Mouse (Mus musculus): ENCODE results near the gene Cdpf1. TPM values are rescaled to one million over a fixed set of nuclear protein-coding genes. Genes with fewer than 3 reads are reported as not detected.

Gene Cdpf1
- 10 to 100 TPM; 43.6 to 52.3 TPM for polyA plus RNA-seq (2017; shearing (Covaris generic))

DNA sequence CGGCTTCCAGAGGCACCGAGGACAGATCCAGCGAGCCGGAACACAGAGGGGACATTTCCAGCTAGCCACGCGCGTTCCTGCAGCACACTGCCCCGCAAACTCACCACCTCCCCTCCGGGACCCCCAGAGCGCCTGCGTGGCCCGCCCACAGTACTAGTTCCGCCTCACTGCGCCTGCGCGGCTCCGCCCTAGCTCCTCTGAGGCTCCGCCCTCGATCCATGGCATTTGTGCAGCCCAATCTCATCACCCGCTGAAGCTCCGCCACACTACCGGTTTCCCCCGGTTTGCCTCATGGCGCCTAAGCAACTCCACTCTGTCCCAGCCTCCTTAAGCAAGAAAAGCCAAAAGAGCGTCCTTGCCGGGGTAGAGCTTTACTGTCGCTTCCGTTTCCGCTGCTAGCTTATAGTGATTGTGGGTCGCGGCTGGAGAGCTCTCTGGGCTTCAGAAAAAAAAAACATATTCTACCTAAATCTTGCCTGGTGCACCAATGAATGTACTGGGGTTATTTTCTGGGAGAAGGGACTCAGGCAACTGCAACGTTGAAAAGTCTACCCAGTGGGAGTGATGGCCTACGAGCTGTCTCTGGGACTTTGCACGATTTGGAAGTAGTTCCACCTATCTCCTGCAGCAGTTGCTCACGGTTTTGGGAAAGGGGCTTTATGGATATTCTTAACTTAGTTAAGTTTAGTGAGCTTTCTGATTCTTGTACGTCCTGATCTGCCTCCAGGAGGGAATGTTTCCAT lies at the start of gene Cdpf1:
Cdpf1 (minus strand) TSS at position 163 of the 743 bp plus-strand sequence.
- peak; percentile 92 for ATAC-seq

- peak; percentile 100 for ATAC-seq
Observed at GRCm38 (mm10) chr15:85859490-85860031, 48.1 kb upstream of the Cdpf1 start, which contains the start of gene Gtse1. Gtse1 (plus strand) TSS chr15:85859745.

DNA sequence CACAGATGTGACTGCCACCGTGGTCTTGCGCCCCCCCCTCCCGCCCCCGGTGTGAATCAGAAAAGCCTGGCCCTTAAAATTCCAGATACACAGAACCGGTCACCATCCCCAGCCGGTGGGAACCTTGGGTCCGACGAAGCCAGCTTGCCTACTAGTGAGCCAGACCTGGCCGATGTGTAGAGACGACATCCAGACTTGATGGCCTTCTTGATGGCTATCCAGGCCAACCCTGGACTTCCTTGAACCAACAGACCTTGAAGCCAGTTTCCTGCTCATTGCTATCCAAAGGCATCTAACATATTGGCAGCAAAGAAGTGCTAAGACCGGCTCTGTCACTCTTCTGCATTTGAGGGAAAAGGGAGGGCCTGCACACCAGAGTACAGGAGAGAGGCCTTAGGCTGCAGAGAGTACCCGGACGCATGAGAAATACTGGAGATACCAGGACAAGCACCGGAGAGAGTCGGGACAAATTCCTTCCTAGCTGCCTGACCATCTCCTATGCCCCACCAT lies 47.5 kb upstream of the Cdpf1 start:
- ATAC-seq = peak; percentile 25

GRCm38 (mm10) chr15:85851656-85852392 lies 40.3 kb upstream of the Cdpf1 start:
- no peak for ATAC-seq

DNA sequence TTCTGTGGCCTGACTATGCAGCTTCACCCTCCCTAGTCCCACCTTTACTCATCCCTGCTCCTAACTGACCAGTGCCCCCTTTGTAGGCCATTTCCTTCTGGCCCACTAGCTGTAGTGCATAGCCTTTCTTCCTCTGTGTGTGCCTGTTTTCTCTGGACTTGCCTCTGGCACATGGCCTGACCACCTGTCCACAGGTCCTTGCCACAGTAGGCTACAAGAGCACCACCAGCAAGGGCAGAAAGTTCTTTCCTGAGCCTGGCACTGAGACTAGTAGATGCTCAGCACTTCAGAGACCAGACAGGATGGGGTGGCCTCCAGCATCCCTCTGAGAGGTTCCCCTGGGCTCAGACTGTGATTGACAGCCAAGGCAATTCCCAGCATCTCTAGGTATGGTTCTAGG lies 33.6 kb upstream of the Cdpf1 start:
- no peak for ATAC-seq

DNA sequence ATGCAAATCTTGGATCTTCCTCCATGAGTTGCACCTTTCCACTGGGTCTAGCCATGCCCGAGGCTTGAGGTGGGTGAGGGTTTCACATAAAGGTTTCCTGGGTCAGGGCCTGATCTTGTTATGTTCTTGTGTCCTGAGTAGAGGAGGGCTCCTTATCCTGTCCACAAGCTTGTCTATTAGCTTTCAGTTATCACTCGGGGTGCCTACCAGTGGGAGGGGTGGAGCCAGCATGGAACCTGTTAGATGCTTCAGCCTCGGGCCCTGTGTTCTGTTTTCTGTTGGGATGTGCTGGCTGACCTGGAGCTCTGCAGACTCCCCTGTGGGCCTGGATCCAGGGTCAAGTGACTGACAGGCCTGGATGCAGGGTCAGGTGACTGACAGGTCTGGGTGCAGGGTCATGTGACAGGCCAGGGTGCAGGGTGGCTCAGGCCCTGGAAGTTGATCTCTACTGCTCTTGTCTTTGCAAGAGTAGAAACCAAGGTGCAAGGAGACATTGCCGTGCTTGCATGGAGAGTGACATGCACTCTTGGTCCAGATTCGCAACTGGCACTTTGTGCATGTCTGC lies 30.4 kb upstream of the Cdpf1 start:
- ATAC-seq = no peak

GRCm38 (mm10) chr15:85840983-85841382 lies 29.5 kb upstream of the Cdpf1 start:
- ATAC-seq = no peak

- no peak for ATAC-seq
Observed at GRCm38 (mm10) chr15:85836887-85837286, 25.4 kb upstream of the Cdpf1 start.

- no peak for ATAC-seq
Observed at GRCm38 (mm10) chr15:85835335-85835734, 23.8 kb upstream of the Cdpf1 start.

DNA sequence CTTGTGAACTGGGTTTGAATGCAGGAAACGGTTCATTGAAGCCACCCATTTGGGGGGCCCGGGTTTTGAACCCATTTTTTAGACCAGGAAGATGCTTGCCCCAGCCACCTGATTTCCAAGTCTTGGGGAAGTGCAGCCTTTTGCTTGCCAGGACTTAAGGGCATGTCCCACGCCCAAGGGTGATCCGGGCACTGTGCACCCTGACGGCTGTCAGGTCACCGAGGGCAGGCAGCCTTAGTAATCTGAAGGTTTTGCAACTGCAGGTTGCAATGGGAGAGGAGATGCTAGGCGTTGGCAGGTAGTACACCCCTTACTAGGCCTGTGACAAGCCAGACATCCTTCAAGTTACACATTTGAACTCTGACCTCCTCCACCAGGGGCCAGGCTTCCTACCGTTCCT lies 21.1 kb upstream of the Cdpf1 start:
- ATAC-seq = no peak

GRCm38 (mm10) chr15:85831954-85832590 lies 20.6 kb upstream of the Cdpf1 start, which contains the start of gene Ttc38:
Ttc38 (plus strand) TSS chr15:85832306.
- peak; percentile 95 for ATAC-seq

- no peak for ATAC-seq
Observed at GRCm38 (mm10) chr15:85829470-85829869, 18.0 kb upstream of the Cdpf1 start.

DNA sequence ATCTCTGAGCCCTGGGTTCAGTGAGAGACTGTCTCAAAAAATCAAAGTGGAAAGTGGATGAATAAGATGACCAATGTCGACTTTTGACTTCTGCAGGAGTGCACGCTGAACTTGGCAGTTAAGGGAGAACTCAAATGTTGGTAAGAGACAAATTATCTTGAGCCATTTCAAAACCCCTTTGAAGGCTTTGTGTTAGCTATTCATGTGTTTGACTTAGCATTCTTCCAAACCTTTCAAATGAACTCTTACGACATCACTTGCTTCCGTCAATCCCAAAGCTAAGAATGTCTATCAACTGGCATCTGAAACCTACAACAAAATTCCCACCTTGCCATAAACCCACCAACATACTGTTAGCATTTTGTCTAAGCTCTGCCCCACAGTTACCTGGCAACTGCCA lies 16.6 kb upstream of the Cdpf1 start:
- ATAC-seq = no peak

GRCm38 (mm10) chr15:85826676-85827075 lies 15.2 kb upstream of the Cdpf1 start:
- no peak for ATAC-seq

GRCm38 (mm10) chr15:85822011-85822359 lies 10.5 kb upstream of the Cdpf1 start:
- no peak for ATAC-seq

DNA sequence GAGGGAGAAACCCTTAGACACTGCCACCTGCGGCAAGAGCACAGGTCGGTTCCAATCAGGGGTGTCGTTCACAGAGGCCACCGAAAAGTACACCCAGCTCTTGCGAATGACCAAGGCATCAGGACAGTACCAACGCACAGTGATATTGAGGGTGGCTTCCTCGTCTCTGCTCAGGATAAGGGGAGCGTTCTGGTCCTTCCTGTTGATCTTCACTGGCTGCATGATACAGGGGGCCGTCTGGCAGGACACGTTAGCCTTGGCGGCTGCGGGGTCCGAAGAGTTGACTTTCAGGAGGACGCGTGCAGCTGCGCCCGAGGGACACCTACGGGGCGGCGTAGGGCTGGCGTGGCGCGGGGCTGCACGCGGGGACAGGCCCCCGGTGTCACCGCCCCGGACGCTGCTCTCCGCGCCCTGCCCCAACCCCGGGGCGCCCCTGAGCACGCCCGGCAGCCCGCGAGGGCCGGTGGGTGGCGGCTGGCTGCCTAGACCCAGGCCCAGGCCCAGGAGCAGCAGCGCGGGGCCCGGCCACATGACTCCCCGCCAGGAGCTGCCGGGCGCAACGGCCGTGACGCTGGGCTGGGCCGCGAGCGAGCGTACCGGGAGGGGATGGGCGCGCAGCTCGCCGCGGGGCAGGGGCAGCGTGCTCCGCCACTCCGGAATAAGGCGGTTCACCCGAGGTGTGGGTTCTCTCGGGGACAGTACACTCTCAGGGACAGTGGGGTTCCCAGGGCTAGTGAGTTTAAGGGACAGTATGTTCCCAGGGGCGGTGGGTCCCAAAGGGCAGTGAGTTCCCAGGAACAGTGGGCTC lies 9.9 kb upstream of the Cdpf1 start, which contains the start of gene Pkdrej:
Pkdrej (minus strand) TSS at position 532 of the 808 bp plus-strand sequence.
- ATAC-seq = no peak

- ATAC-seq = no peak
Observed at GRCm38 (mm10) chr15:85813428-85813827, 1.9 kb upstream of the Cdpf1 start.

GRCm38 (mm10) chr15:85810806-85811521 lies 533 bp downstream of the Cdpf1 start:
- peak; percentile 61 for ATAC-seq

DNA sequence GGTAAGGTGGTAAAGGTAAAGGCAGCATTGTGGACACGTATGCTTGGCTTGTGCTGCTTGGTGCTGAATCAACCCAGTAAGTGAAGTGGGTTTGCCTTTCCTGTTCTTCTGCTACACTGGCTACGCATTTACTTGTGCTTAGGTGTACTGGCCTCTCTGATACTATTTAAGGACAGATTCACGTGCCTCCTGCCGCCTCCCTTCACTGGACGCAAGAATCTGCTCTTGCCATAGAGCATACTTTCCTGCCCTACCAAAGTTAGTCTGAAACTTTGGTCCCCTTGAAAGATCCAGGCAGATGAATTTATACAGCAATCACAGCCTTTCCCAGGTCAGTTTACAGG lies 1.1 kb downstream of the Cdpf1 start:
- ATAC-seq = no peak

GRCm38 (mm10) chr15:85809091-85809490 lies 2.4 kb downstream of the Cdpf1 start:
- no peak for ATAC-seq

DNA sequence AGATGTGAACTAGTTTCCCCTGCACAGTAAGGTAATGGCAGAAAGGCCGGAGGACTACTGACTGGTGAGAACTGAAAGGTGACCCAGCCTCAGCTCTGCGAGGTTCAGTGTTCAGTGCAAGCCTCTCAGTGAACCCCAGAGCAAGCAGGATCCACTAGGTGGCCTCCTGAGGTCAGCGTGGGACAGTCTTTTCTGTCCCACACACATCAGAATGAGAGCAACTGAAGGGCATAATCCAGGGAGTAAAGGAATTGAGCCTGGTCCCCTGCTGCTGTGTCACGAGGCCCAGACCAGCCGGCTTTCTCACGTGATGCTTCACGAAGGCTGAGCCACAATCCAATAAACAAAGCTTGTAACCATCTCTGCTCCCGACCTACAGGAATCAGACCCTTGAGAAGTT lies 3.1 kb downstream of the Cdpf1 start:
- no peak for ATAC-seq

All from CD4-positive, CD25-positive, alpha-beta regulatory T cell, adult 4 months (primary cell).